Mouse (Mus musculus): ENCODE results near the gene Derl2. TPM values are rescaled to one million over a fixed set of nuclear protein-coding genes. Genes with fewer than 3 reads are reported as not detected.
A peak's percentile ranks its signal among the peaks of the same experiment; 100 is the strongest.

Derl2 gene
- 41.1 and 42.6 TPM in 2 replicates for total RNA-seq (2017)

- ATAC-seq (ENCODE audit: extremely low read depth, insufficient number of reproducible peaks, low FRiP score, poor library complexity, severe bottlenecking): peak; percentile 95
Observed at GRCm38 (mm10) chr11:71019201-71020068, at the start of gene Derl2, which contains the start of gene Mis12. TSS of gene Derl2 (minus strand) at chr11:71019841. TSS of gene Mis12 (plus strand) at chr11:71019611.

- ATAC-seq (ENCODE audit: extremely low read depth, insufficient number of reproducible peaks, low FRiP score, poor library complexity, severe bottlenecking): no peak
Observed at GRCm38 (mm10) chr11:71052554-71052953, 32.9 kb upstream of the Derl2 start.

GRCm38 (mm10) chr11:71039526-71040298 is 20.1 kb upstream of the Derl2 start:
- ATAC-seq (ENCODE audit: extremely low read depth, insufficient number of reproducible peaks, low FRiP score, poor library complexity, severe bottlenecking): no peak

- no peak for ATAC-seq (ENCODE audit: extremely low read depth, insufficient number of reproducible peaks, low FRiP score, poor library complexity, severe bottlenecking)
Observed at GRCm38 (mm10) chr11:71033163-71033761, 13.6 kb upstream of the Derl2 start, which contains the start of gene 6330403K07Rik. TSS of gene 6330403K07Rik (minus strand) at chr11:71033513.

- no peak for ATAC-seq (ENCODE audit: extremely low read depth, insufficient number of reproducible peaks, low FRiP score, poor library complexity, severe bottlenecking)
Observed at GRCm38 (mm10) chr11:71032491-71033162, 13.0 kb upstream of the Derl2 start.

- ATAC-seq (ENCODE audit: extremely low read depth, insufficient number of reproducible peaks, low FRiP score, poor library complexity, severe bottlenecking): no peak
Observed at GRCm38 (mm10) chr11:71032070-71032469, 12.4 kb upstream of the Derl2 start.

GRCm38 (mm10) chr11:71029403-71030118 is 9.9 kb upstream of the Derl2 start:
- ATAC-seq (ENCODE audit: extremely low read depth, insufficient number of reproducible peaks, low FRiP score, poor library complexity, severe bottlenecking): no peak

DNA sequence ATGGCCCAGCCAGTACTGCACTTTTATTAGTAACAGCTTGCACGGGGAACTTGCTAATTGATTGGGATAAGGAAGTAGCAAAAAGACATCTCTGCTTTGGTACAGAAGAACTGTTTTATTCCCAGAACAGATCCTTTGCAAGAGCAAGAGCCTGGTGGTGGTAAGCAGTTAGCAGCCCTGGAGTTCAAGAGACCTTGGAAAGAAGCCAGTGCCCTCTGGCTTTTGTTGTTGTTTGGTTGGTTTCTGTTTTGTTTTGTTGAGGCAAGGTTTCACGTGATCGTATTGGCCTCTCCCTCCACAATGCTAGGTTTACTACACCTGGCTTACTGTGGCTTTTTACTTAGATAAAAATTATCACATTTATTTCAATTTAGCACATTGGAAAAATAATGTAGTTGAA is 8.6 kb upstream of the Derl2 start:
- ATAC-seq (ENCODE audit: extremely low read depth, insufficient number of reproducible peaks, low FRiP score, poor library complexity, severe bottlenecking): no peak

DNA sequence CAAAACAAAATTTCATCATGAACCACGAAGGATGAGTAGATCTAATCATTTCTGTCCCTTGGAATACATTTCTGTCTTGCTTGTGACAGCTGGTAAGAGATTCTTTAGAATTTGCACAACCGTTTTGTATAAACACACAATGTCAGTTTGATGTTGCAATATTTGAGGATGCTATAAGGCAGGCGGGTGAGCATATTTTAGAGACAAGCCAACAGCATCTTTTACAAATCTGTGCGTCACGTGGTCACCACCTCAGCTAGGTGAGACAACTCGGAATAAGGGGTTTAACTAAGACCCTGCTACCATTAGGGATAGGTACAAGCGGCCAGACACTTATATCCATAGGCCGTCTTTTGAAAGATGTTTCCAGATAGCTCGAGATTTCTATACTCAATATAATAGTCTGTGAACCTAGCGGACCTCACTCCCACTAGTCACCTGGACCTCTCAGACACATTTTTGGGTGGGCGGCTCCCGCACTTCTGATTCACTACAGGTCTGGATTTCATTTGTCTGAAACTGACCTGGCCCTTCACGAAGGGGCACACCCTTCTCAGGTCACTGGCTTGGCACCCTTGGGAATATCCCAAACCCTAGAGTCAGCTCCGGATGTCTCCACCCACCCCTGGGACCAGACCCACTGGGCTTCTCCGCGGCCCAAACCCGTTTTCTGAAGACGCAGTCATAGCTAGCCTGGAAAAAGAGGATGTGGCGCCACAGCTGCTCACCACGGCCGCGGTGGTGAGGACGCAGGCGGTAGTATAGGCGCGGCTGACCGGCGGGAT is 1.0 kb downstream of the Derl2 start:
- no peak for ATAC-seq (ENCODE audit: extremely low read depth, insufficient number of reproducible peaks, low FRiP score, poor library complexity, severe bottlenecking)

DNA sequence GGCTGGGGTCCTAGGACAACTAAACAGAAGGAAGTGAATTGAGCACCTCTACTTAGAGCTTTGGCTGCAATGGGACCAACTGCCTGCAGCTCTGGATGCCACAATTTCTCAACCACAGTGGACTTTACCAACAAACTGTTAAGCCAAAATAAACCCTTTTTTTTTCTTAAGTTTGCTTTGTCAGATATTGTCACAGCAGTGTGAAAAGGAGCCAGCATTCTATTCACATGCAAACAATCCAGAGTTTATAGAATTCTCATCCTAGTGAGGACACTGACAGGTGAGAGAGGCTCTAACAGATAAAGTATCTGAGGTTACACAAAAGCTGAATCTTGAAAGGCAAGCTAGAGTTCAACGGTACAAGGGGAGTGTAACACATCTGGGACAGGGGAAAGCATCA is 2.6 kb downstream of the Derl2 start:
- no peak for ATAC-seq (ENCODE audit: extremely low read depth, insufficient number of reproducible peaks, low FRiP score, poor library complexity, severe bottlenecking)

DNA sequence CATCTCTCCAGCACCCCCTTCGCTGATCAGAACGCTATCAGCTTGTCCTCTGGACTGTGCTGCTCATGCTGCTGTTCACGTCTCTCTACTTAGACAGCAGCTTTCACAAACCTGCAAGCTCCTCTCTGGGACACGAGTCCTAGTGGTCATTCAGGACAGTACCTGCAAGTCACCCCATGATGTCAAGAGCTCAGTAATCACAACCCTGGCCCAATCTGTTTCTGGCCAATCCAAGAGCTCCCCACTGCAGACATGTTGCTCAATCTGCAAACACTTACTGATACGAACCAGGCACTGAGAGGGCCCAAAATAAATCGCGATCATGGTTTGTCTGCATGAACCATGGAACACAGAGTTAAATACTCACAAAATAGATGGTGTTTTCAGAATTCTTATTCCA is 6.9 kb downstream of the Derl2 start:
- ATAC-seq (ENCODE audit: extremely low read depth, insufficient number of reproducible peaks, low FRiP score, poor library complexity, severe bottlenecking): no peak

DNA sequence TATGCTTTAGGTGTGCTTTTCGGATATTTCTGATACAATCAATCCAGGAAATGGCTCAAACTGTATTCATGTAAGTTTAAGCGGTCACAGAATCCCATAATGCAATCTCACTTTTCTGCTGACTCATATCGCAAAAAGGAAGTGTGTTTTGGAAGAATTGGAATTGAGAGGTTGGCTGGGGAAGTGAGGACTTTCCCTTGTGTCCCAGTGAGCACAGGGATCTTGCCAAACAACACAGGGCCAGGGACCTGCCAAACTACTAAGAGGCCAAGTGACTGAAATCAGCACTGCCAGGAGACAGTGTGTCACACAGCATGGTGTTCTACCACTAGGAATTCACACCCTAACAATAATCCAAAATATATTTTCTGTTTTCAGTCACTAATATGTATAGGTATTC is 11.3 kb downstream of the Derl2 start:
- ATAC-seq (ENCODE audit: extremely low read depth, insufficient number of reproducible peaks, low FRiP score, poor library complexity, severe bottlenecking): no peak

- ATAC-seq (ENCODE audit: extremely low read depth, insufficient number of reproducible peaks, low FRiP score, poor library complexity, severe bottlenecking): no peak
Observed at GRCm38 (mm10) chr11:71007831-71008230, 11.8 kb downstream of the Derl2 start.

- no peak for ATAC-seq (ENCODE audit: extremely low read depth, insufficient number of reproducible peaks, low FRiP score, poor library complexity, severe bottlenecking)
Observed at GRCm38 (mm10) chr11:71007026-71007425, 12.6 kb downstream of the Derl2 start.

GRCm38 (mm10) chr11:71005046-71005445 is 14.6 kb downstream of the Derl2 start:
- no peak for ATAC-seq (ENCODE audit: extremely low read depth, insufficient number of reproducible peaks, low FRiP score, poor library complexity, severe bottlenecking)

- ATAC-seq (ENCODE audit: extremely low read depth, insufficient number of reproducible peaks, low FRiP score, poor library complexity, severe bottlenecking): peak; percentile 99
Observed at GRCm38 (mm10) chr11:71004316-71004773, 15.3 kb downstream of the Derl2 start, which contains the start of gene Dhx33. TSS of gene Dhx33 (minus strand) at chr11:71004437.

DNA sequence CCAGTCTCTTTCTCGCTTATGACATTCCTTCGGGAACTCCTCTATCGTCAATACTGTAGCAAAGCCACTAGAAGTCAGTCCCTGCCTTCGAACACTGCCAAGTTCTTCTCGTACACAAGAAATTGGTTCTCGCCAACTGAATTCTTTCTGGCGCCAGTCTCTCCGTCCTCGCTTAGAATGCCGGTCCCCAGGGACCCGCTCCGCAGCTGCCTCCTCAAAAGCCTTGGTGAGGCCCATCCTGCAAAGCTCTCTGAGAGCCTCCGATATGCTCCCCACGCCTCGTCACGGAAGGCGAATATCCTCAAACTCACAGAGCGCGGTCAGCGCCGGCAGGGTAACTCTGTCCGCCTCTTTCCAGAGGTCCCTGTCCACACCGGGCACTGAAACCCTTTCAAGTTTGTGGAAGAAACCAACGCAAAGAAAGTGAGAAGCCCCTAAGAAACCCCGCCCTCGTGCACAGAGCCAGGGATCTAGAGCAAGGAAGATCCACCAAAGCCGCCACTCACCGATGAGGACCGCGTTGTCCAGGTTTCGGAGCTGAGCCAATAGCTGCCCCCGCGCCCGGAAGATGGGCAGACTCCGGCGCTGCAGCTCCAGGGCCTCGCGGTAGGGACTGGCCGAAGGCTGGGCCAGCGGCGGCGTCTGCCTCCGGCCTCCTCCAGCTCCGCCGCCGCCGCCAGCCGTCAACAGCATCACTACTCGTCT is 15.9 kb downstream of the Derl2 start:
- no peak for ATAC-seq (ENCODE audit: extremely low read depth, insufficient number of reproducible peaks, low FRiP score, poor library complexity, severe bottlenecking)
